Mouse (Mus musculus) cerebellum, postnatal 25 days (tissue): ENCODE results near the gene Top2a.

ENCODE experiments used
- DNase-seq, 2 experiments: peaks; one replicate each; pipeline ENCODE4 v3.0.0; 2021; ENCODE audit warnings: mixed read lengths in 2 of 2

Gene Top2a

DNA sequence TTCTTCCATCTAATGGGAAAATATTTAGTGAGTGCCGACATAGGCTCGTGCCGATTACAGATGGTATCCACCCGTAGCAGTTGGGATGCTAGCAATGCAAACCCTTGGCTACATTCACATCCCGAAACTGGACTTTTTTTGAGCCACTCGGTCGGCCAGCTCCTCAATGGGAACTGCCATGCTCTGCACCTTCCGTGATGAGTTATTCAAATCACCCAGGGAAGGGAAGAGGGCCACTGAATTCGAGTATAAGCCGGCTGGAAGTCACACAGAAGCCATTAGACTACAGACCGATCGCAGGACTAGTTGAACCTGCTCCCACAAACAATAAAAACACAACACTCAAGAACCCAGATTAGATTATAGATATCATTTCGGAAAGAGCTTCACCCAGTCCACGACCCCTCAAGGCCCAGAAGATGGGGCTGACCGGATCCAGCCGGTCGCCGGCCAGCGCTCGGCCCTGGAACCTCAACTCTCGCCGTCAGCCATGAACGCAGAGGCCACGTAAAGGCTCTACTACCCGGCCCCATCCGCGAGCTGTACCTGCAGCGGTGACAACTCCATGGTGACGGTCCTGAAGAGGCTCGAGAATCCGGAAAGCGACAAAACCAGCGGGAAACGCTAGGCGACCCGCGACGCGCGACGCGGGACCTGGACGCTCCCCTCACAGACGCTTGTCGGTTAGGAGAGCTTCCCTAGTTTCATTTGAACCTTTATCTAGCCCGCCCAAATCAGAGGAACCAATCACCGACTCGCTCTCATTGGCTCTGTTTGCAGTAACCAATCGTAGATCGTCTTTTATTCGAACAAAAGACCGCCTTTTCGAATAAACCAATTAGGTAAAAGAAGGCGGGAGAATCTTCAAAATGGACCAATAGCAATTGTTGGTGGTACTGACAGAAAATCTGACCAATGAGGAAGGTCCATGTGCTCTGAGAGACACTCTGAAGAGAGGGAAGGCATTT lies at the start of gene Top2a:
TSS of gene Top2a (minus strand) at position 690 of the 968 bp plus-strand sequence.
- DNase-seq, result peak; percentile 89 to 96

DNA sequence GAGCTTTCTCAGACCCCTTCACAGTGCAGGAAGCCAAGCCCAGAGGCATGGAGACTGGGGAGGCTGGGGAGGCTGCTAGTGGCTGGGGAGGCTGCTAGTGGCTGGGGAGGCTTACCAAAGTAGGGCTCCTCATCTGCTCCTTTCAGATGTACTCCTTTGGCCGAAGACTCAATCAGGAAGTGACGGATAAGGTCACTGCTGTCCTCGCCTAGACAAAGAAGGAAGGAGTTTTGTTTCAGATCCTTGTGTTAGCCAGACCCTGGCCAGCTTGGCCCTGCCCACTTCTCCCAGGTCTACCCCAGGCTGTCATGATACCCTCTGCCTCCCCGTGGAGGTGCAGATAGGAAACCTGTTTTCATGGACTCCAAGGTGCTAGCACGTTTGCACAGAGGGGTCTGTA lies 49.8 kb upstream of the Top2a start:
- DNase-seq, result no peak

DNA sequence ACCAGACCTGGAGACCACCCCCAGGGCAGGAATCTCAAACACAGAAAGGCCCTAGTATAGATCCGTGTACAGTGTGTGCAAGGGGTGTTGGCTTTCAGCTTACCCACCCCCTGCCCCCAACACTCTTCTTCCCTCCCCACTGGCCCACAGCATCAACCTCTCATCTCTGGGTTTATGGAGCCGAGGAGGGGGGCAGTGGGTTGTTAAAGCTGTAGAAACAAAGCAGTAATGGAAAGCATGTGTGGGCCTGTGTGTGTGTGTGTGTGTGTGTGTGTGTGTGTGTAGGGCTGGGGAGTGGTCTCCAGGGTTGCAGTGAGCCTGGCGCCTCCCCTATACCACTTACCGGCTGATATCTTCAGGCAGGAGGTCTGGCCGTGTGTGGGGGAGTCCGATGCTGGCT lies 47.9 kb upstream of the Top2a start:
- no peak for DNase-seq

DNA sequence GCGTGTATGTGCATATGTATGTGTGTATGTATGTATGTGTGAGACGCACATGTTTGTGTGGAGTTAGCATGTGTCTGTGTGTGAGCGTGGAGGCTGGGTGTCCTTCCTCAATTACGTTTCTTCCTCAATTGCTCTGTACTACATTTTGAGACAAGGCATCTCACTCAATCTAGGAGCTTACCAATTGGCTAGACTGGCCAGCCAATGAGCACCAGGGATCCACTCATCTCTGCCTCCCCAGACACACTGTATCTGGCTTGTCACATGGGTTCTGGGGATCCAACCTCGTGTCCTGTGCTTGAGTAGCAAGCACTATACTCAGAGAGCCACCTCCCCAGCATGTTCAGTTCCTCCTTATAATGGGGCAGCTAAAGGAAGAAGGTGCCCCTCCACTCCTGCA lies 44.5 kb upstream of the Top2a start:
- DNase-seq, result no peak

DNA sequence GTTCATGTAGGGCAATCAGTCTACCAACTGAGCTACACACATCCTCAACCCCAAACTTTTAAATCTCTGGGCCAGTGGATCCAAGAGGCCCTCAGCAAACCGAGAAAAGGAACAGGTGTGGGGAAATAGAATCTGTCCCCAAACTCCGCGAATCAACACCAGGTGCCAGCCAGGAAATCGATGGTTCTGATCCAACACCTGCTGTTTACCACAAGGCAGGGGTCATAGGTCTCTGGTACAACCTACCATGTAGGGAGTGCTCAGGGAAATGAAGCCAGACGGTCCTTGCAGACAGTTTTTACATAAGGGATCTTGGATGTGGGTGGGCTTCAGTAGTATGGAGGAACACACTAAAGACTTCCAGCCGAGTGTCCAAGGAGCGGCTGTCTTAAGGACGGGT lies 43.6 kb upstream of the Top2a start:
- no peak for DNase-seq

DNA sequence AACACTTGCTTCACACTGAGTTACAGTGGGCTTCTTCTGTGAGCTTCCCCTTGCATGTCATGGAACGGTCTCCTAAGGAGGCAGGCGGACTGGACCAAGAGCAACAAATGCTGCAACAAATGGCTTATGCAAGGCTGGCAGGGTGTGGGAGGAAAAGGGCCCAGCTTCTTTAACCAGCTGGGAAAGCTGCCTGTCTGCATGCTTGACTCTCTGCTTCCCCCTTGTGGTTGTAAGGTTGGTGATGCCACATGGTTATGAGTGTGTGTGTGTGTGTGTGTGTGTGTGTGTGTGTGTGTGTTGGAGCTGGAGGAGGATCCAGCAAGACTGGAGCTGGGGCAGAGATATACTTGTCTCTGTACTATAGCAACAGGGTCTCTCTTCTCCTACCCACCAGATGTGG lies 42.0 kb upstream of the Top2a start:
- peak; percentile 60 to 79 for DNase-seq

DNA sequence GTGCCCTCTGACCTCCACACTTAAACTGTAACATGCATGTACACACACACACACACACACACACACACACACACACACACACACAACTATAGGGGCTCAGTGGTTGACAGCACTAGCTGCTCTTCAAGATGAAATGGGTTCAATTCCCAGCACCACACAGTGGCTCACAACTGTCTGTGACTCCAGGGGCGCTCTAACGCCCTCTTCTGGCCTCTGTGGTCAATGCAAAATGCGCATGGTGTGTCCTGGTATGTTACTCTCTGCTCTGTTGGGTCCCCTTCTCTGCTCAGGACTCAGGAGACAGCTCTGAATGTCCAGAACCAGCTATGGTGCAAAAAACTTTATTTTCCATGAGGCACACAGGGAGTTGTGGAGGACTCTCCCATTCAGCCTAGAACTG lies 41.4 kb upstream of the Top2a start:
- no peak for DNase-seq

DNA sequence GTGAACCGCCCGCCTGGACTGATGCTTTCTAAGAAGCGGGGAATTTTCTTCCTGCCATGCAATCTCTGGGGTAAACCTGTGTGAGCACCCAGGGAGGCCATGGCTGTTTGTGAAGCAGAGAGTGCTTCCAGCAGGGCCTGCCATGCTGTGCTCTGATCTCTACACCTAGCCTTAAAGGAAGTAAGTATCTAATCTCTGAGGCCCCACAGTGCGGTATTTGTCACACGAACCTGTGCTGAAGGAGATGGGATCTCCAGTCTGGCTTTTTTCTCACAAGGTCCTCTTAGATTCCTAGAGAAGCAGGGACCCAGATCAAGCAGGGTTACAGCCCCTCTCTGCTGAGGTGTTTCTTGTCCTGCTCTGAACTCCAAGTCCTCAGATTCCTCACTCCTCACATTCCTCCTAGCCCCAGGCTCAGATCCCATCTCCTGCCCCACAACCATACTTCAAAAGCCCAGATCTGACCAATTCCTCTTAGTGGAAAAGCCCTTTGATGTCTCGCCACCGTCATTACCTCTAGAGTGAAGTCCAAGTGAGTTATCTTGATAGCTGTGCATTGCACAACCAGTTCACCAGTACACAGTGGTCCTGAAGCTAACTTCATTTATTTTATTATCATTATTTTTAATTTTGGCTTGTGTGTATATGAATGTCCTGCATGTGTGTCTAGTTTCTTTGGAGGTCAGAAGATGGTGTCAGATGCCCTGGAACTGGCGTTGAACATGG lies 39.6 kb upstream of the Top2a start:
- no peak for DNase-seq

DNA sequence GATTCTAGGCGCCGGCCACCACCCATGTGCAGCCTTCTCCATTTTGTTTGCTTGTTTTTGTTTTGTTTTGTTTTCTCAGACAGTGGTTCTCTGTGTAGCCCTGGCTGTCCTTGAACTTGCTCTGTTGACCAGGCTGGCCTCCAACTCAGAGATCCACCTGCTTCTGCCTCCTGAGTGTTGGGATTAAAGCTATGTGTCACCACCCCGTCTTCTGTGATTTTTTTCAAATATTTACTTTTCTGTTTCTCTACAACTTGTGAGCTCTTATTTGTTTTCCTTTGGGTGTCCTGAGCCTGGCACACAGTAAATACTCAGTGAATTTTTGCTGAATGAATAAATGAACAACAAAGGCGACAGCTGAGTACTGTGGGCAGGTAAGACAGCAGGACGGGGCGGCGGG lies 38.7 kb upstream of the Top2a start:
- DNase-seq, result no peak

DNA sequence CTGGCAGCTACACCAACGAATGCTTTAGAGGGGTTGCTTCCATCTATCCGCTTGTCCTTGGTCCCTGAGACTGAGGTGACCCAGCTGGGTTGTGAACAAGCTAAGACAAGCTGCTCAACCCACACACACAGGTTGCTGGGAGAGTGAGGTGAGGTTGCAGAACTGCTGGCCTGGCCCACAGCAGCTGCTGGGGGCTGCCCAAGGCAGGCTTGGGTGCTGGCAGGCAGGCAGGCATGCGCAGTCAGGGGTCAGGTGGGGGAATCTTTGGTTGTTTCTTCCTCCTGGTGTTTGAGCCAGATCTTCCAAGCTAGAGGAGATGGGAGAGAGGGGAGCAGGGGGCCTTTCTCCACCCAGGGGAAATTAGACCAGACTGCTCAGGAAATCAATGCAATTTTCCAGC lies 36.4 kb upstream of the Top2a start:
- no peak for DNase-seq

DNA sequence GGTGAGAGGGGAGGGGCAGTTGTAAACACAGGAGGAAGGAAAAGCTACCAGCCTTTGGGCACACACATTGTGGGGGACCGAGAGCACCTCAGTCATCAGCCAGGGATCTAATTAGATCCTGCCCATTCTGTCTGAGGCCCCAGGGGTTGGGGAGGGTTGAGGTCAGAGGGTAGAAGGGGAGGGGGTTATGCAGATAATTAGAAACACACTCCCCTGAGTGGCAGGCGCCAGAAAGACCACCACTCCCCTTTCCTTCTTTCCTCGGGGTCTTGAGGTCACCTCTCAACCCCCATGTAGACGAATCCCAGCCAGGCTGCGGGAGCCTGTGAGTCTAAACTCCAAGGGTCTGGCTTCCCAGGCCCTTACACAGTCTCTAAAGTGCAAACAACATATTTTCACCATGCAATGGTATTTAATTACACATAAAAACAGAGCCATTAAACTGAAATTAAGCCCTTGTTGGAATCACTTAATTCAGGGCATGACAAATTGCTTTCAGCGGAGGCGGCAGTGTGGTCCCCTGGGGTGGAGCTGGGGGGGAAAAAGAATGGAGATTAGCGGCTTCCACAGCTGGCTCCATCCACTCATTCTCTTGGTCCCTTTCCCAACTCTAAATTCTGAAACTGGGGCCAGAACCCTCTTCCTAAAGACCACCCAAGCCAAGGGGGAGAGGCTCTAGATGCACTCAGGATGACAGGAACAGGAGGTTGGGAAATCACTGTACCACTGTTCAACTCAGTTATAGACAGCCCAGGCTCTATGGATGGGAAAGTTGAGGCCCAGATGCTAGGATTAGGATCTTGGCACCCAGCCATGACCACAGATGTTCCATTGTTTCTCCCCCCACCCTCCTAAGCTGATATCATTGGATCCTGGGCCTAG lies 31.8 kb upstream of the Top2a start:
- no peak for DNase-seq

DNA sequence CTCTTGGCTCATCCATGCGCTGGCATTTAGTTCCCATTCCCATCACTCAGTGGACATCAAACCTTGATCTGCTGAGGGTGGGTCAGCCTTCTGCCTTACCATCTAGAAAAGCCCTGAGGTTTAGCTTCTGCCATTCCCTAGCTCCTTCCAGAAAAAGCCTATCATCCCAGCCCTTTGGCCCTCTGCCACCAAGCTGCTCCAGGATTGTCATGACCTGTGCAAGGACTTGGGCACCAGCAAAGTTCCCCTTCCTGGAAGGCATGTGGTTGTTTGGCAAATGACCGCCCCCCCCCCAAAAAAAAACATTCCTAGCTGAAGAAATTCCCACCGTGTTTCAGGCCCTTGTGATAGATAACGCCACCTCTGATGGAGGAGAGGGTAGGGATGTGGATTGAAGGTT lies 31.2 kb upstream of the Top2a start:
- peak in 1 of 2 experiments; percentile 23 for DNase-seq

DNA sequence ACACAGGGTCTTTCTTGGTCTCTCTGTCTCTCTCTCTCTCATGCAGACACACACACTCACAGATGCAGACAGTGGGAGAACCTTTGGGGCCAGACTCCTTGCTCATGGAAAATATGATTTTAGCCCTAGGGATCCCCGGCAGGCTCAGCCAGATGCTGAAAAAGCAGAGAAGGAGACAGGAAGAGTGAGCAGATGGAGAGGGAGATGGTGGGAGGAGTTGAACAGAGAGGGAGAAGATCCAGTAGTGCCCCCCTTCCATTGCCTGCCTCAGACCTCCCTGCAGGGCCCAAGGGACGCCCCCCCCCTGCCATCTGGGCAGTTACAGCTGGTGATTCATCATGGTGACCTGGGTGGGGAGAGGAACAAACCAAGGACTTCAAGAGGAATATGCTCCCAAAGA lies 23.7 kb upstream of the Top2a start:
- DNase-seq, result no peak

DNA sequence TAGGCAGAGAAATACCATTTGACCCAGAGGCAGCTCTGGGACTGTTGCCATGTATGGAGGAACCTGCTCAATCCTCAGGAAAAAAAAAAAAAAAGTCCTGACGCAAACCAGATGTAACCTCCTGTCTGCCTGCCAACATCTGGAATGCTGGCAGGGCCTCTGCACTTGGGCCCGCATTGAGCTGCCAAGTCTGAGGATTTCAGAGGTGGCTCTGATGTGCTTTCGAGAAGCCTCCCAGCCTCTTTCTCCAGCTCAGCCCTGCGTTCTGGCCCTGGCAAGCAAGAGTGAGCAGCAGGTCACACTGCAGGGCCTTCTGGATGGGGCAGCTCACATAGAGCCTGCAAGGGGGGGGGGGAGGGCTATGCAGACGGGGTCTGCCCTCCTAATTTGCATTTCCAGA lies 23.1 kb upstream of the Top2a start:
- peak; percentile 22 to 41 for DNase-seq

DNA sequence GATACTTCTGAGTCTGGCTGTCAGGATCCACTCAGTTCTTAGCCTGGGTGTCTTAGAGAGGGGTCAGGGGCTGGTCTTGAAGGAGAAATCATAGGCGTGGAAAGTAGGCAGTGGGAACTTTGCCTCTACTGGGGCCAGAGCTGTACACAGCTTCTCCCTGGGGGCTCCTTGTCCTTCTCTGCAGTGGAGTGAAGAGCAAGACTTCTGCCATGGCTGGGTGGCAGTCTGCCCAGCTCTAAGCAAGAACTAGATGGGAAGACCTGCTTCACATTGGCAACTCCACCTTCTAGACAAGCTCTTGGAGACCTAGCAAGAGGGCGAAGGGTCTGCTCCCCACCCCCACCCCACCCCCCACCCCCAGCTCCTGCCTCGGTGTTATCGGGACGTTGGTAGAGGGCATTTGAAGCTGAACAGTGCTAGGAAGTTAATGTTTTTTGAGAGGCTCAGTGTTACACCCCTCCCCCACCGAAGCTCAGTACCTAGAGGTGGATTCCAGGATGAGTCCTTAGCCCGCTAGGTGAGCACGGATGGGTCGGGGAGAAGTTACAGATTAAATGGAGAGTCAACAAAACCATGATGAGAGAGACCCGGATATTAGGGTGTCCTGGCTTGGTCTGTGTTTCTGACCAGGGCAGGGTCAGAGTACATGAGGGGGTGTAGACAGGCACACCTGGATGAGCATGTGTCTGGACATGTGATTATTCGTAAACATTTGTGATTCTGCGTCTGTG lies 21.3 kb upstream of the Top2a start:
- DNase-seq, result no peak

DNA sequence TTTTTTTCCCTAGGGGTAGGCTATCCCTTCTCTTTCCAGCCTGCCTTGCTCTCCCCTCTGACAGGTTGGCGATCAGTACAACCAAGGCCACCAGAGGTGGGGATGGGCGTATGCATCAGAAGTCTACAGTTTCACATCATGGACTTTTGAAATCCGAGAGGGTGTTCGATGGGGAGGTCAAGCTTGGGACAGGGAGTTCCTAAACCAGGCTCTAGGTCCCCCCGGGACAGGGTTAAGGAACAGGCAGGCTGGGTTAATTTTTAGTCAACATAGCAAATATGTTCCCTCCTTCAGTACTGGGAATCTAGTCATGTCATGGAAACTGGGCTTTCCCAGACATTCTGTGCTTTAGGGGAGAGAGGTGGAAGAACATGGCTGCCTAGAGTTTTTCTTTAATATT lies 20.3 kb upstream of the Top2a start:
- DNase-seq, result no peak

DNA sequence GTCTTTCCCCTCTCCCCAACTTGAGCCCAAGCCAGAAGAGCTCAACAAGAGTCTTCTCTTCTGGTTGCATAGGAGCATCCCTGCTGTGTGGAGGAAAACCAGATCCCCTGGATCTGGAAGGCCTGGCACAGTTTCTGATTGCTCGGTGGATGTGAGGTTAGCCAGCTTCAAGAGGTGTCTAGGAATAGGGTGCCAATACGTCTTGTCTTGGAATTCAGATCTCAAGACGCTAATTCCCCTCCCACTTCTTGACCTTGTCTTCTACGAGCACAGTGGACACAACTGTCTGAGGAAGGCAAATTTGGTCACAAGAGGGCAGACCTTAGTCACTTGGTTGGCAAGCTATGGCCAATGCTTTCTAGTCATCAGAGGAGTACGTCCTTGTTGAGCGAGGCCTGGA lies 19.6 kb upstream of the Top2a start:
- no peak for DNase-seq

DNA sequence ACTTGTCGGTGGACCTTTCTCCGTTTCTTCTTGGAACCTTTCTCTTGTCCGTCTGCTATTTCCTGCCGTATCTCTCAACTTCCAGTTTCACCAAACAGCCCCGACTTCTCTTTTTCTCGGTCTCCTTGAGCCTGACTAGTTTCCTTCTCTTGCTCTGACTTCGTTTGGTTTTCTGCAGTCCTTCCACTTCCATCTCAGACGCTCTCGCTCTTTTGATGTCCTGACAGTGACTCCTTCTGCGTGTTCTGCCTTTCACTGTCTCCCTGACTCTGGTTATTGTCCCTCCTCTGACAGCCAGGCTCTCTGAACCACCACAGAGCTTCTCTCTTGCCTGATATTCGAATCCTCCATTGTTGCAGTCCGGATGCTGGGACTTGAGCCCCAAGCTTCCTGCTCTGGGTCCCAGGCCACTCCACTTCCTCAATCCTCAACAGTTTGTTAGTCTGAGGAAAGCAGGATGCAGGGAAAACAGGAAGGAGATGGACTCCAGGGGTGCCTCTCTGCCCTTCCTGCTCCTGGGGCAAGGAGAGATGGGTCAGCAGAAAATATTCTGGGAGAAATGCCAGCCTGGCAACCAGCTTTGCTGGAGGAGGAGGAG lies 18.9 kb upstream of the Top2a start:
- no peak for DNase-seq

DNA sequence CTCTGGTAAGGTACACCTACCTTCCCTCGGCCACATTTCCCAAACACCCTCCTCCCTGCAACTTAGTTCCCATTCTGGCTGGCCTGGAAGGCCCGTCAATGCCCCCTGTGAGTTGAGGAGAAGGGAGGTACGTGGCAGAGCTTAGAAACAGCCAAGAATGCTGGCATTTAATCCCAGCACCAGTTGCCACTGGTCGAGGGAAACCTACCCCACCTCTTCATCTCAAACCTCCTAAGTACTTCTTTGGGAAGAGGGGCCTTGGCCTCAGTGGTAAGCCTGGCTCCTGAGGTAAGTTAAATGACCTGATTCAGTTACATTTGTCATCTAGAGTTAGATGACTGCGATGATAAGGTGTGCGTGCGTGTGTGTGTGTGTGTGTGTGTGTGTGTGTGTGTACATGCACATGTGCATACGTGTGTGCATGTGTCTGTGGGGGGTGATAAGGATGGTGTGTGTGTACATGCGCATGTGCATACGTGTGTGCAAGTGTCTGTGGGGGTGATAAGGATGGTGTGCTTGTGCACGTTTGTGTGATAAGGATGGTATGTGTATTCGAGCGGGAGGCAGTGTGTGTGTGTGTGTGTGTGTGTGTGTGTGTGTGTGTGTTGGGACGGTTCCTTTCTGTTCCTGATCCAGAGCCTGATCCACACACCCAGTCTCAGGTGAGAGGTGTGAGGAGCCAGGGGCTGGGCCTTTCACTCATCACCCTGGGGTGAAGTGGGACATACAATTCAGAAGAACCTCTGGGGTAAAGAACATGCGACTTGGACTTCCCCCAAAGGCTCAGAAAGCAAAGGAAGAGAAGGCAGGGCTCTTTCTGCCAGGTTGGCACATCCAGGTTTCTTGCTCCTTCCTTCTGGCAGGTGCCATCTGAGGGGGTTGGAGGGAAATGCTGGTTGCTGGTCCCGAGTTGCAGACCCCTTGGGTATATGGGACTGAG lies 18.1 kb upstream of the Top2a start:
- no peak for DNase-seq

DNA sequence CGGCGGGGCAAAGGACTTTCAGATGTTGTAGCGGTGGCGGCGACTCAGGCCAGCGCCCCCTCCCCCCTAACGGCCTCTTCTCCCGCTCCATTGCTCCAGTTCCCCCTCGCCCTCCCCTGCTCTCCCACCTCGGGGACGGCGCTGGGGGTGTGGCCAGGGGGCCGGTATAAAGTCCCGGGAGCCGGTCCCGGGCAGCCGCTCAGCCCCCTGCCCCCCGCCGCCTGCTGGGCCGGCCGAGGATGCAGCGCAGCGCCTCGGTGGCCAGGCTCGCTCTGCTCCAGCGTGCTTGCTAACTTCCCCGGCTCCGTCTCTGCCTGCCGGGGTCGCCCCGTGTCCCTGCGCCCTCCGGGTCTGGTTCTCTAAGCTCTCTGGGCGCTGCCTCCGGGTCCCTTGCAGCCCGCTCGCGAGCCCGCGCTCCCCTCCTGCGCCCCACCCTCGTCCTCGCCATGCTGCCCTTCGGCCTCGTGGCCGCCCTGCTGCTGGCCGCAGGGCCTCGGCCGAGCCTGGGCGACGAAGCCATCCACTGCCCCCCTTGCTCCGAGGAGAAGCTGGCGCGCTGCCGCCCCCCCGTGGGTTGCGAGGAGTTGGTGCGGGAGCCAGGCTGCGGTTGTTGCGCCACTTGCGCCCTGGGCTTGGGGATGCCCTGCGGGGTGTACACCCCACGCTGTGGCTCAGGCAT lies 17.2 kb upstream of the Top2a start, which contains the start of gene Igfbp4:
TSS of gene Igfbp4 (plus strand) at position 194 of the 679 bp plus-strand sequence.
- peak; percentile 44 to 70 for DNase-seq
